Mouse (Mus musculus): ENCODE data around the gene Sgpl1.
"Not testable (repeated sequence)": the region's sequence is repeated elsewhere in the genome, so short reads cannot be mapped to it uniquely, and the experiment has no call there.

Sgpl1 gene

DNA sequence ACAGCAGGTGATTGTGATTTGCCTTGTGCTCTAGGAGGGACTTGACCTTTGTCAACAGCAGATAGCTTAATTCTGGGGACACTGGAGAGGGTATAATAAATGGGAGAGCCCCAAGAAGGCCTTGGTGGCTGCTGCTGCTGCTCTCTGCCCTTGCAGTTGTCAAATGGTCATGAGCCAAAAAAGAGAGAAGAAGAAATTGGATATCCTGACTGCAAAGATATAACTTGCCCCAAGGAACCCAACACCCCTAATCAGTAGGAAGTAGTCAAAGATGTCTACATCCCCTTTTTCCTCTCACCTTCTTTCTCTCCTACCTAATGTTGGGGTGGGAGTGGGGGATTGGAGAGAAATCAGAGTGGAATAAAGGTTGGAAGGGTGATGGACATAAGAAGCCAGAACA, 4.6 kb upstream of the Sgpl1 start:
- DNase-seq: no peak

DNA sequence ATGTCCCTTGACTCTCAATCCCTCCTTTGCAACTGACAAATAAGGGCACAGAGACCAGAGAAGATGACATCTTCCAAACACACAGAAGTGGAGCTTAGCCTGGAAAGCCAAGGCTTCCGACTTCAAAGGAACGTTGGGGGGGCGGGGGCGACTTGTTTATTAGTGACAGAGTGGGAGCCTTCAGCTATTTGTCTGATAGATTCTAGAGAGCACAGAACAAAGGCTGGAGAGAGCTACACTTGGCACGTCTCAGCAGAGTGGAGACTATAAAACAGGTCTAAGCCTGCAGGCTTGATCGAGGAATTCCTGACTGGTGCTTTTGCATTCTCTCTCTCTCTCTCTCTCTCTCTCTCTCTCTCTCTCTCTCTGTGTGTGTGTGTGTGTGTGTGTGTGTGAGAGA, 3.1 kb upstream of the Sgpl1 start:
- no peak for DNase-seq

DNA sequence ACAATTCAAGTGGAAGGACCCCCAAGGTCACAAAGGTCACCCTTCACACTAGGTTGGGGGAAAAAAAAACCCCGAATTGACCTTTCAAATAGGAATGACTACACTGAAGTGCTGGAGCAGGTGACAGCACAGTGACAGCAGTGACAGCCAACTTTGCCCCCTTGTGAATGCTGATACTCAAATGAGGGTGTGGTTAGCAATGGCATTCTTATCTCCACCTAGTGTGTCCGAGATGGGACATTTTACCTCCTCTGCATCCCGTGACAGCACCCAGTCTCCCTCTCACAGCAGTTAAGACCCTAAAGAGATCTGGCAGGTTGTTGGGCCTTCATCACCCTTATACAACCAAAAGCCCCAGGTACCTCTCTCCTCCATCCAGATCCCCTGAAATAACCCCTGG, 2.0 kb upstream of the Sgpl1 start:
- no peak for DNase-seq

DNA sequence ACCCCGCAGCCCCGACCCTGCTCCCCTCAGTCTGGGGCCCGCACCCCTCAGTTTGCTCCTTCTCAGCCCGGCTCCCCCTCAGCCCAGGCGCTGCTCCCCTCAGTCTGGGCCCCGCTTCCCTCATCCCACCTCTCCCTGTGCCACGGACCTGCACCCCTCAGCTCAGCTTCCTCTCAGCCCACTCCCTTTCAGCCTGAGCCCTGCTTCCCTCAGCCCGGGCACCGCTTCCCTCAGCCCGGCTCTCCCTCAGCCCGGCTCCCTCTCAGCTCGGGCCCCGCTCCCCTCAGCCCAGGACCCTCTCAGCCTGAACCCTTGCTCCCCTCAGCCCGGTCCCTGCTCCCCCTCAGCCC, 721 bp downstream of the Sgpl1 start:
- DNase-seq: no peak

DNA sequence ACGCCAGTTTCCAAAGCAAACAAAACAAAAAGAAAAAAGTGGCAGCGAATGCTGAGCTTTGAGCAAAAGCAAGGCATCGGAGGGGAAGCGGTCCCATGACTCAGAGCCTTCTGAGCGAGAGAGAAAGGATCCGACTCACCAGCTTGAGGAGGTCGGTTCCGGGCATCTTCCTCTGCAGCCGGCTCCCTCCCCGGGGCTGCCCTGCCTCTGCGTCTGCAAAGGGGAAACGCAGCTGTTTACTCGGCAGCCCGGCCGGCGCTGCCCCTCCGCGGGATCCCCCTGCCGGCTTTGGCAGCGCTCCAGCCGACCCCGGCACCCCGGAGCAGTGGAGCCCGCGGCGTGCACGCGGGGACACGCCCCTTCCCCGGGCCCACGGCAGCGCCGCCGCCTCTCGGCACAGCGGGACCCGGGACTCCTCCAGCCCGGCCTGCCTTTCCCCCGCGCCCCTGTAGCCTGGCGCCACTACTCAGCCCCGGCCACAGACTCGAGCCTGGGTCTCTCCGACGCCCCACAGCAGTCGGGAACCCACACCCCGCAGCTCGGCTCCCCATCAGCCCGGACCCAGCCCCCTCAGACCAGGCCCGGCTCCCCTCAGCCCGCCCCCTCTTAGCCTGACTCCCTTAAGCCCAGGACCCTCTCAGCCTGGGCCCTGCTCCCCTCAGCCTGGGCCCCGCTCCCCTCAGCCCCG, 1.2 kb downstream of the Sgpl1 start:
- peak; percentile 42 for DNase-seq

DNA sequence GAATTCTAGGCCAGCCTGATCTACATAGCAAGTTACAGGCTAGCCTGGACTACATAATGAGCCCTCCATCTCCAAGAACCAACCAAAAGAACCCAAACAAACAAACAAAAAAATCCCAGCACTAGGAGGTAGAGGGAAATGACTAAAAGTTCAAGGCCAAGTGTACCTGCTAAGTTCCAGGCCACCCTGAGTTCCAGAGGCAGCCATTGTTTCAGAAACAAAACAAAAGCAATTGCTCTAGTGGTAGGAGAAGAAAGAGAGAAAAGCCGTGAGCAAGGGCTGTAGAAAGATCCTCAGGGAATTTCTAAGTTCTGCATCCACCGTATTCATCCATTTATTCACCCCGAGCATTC, 1.8 kb downstream of the Sgpl1 start:
- DNase-seq: no peak

DNA sequence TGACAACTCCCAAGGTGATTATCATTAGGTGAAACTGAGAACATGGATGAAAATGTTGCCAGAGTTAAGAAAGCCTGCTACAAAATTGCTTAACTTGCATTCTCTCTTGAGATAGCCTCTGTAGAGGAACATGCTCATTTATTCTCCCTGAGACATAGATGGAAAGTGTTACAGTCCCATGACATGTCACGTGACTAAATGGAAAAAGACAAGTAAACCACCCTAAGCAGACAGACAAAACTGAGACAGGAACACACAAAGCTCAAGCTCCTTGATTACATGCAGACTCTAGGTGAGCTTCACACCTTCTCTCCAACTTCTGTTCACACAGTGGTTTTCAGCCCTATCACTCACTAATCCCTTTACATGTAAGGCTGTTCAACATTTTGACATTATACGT, 4.2 kb downstream of the Sgpl1 start:
- no peak for DNase-seq

DNA sequence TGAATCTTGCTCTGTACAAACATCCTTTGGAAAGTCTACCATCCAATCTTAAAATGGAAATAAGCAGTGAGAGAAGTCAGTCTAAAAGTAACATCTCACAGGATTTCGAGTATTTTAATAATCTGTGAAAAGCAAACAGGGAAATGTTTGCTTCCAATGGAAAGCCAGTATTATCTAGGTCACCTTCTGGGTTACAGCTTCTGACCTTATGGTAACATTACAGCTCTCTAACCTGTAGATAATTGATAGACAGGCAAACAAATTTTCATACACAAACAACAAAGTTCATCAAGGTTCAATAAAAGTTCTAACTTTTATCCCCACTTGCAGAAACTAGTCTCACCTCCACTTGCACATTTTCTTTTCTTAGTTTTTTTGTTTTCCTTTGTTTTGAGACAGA, 9.9 kb downstream of the Sgpl1 start:
- DNase-seq: no peak

DNA sequence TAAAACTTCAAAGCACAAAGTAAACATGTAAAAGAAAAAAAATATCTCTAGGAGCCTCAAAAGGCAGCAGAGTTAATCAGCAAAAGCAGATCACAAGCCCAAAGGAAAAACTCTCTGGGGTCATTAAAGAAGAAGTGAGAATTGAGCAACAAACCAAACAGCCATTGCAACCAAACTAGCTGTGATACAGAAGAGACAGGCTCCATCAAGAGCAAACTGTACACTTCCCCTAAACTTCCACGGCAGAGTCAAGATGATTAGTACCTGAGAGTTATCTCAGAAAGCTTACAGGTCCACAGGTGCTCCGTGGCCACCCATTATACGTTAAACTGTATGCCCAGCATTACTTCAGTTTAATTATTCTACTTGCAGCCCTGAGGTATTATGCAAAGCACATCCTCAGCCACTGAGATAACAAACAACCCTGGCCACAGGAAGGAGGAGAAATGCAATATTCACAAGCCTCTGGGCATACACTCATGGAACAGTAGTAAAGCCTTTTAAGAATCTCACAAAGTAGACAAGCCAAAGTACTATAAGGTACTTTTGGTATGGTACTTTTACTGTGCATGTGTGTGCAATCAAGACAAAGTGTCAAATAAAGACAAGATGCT, 12.2 kb downstream of the Sgpl1 start:
- DNase-seq: no peak

DNA sequence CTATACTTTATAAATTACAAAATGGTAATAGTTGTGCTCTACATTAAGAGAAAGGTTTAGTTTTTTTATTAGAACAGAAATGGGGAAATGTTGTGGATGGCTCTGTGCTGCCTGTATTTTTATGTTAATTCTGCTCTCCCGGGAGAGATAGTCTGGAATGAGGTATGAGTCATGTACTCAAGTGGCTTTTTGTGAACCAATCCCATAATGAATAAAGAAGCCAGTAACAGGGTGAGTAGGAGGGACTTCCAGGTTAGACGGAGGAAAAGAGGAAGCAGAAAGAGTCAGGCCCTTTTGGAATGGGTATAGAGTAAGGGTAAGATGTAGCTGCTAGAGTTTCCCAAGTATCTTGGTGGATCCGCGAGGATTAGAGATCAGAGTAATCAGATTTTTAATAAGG, 13.5 kb downstream of the Sgpl1 start:
- DNase-seq: no peak

DNA sequence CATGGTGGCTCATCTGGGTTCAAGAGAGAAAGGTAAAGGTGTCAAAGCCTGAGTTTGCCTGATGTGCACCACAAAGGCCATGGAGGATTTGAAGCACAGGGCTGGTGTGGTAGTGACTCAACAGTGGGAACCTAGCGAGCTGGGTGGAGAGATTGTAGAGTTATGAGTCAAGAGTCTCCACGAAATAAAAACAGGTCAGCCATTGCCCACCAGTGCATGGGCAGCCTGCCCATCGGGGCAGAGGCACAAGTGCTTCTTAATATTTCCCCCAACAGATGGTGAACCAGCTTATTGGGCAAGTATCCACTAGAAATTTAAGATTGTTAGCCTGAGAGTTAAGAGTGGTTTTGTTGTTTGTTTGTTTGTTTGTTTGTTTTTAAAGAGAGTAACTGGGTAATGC, 16.5 kb downstream of the Sgpl1 start:
- DNase-seq: peak; percentile 51

DNA sequence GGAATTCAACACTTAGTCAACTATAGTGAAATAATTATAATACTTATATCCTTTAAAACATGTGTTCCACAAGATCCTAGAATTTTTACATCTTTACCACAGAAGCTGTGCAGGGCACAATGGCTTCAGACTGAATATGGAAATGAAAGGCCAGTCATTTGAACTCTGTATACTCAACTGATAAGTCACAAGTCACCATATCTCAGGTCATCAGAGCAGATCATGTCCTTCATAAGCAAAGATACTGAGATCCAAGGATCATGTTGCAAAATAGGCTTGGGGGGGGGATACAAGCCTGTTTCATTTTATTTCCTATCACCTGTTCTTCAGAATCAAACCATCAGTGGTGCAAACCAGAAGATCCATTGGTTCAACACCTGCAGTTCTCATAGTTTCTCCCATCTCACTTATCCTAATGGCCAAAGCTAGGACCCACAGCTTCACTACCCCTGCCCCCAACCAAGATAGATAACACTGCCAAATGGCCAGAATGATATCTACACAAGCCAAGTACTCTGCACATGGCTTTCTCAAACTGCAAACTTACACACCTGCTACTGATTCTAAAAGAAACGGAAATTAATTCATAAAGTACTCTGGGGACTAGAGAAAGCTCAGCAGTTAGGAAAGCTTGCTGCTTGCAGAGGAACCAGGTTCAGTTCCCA, 18.7 kb downstream of the Sgpl1 start:
- DNase-seq: no peak

DNA sequence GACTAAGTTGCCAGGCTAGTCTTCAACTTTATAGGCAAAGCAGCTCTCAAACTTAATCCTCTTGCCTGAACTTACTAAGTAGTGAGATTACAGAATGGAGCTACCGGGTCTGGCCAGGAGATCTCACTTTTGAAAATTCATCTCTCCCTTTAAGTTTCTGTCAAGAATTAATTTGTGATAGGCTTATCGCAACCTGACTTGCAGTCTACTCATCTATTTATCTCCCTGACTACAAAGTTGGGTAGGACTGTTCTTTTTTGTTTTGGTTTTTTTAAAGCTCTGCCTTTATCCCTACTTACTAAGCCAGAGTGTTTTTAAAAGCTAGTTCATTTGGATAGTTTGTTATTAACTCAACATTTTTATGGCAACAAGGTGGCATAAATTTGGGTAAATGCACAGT, 23.0 kb downstream of the Sgpl1 start:
- no peak for DNase-seq

DNA sequence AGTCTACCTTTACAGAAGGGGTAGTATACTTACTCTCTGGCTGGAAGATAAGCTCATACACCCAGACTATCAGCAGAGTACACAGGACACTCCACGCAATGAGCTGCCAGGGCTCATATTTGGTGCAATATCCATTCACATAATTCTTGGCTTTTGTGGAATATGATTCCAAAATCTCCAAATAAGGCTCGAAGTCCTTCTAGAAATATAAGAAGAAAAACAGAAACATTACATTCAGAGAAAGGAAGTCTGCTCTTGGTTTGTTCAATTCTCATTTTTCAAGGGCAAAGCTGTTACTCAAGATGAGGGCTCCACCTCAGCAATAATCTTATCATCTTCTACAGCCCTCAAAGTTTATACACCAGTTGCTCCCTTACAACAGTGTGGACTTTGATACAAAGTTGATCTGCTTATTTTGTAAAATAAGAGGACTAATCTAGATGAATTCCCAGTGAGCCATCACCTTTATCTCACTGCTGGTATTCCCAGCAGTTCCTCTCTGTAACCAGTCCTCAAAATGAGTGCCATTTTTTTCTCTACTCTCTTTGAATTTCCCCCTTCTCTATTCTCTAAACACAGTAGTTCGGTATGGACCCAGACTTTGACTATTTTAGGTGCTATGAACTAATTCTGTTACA, 24.1 kb downstream of the Sgpl1 start:
- no peak for DNase-seq

DNA sequence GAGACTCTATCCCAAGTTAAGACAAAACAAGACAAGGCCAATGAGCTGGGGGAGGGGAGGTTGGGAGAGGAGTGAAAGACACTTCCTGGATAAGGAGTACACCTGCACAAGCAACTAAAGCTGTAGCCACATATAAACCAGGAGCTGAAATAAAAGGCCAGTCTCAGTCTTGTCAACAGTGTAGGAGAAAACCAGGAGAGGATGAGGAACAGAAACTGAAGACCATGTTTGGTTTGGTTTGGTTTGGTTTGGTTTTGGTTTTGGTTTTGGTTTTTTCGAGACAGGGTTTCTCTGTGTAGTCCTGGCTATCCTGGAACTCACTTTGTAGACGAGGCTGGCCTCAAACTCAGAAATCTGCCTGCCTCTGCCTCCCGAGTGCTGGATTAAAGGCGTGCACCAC, 25.8 kb downstream of the Sgpl1 start:
- not testable (repeated sequence) for DNase-seq

DNA sequence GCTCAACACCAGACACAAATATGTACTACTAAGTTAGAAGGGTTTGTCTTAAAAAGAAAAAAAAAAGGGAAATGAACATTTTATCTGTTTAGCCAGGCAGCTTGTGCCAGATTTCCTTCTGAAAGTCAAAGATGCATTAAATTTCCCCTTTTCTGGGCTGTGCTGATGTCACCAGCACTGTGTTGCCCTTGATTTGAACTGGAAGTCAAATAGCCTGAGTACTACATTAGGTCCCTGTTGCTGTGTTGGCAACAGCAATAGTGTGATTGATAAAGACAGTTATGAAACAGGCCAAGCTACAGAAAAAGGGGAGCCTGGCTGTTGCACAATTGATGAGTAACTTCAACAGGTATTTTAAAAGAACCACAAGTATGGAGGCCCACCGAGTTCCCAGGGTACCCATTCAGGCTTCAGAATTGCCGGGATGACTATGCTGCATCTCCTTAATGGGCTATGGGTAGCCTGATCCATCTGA, 33.2 kb downstream of the Sgpl1 start:
- no peak for DNase-seq

DNA sequence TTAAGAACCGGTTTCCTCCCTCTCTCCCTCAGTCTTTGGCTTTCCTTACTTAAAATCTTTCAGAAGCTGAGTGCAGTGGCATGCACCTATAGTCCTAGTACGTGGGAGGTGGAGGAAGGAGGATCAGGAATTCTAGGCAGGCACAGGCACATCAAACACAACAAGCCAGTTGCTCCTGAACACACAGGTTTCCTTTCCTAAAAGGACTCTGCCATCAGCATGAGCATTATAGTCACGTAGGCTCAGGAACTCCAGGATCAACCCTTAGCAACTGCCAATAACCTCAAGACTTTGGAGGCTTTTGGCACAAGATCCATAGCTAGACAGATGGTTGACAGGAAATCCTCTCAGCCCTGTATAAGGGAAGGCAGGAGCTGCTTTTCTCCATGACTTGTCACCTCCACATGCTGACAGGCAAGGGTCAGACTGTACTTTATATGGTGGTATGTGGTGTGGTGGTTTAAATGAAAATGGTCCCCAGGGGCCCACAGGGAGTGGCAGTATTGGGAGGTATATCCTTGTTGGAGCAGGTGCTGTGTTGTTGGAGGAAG, 43.9 kb downstream of the Sgpl1 start:
- peak; percentile 83 for DNase-seq

DNA sequence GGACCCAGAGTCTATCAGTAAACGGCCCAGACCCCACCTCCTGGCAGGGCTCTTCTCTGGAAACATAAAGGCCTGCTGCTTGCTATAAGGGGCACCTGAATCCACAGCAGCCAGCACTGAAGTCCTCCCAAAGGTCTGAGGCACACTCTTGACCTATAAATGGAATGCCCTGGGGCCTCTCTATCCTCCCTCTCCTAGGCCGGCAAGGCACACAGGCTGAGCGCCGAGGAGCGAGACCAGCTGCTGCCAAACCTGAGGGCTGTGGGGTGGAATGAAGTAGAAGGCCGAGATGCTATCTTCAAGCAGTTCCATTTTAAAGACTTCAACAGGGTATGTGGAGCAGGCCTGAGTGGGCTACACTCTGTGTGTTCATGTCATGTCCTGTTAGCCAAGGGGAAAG, 55.6 kb downstream of the Sgpl1 start:
- DNase-seq: no peak

DNA sequence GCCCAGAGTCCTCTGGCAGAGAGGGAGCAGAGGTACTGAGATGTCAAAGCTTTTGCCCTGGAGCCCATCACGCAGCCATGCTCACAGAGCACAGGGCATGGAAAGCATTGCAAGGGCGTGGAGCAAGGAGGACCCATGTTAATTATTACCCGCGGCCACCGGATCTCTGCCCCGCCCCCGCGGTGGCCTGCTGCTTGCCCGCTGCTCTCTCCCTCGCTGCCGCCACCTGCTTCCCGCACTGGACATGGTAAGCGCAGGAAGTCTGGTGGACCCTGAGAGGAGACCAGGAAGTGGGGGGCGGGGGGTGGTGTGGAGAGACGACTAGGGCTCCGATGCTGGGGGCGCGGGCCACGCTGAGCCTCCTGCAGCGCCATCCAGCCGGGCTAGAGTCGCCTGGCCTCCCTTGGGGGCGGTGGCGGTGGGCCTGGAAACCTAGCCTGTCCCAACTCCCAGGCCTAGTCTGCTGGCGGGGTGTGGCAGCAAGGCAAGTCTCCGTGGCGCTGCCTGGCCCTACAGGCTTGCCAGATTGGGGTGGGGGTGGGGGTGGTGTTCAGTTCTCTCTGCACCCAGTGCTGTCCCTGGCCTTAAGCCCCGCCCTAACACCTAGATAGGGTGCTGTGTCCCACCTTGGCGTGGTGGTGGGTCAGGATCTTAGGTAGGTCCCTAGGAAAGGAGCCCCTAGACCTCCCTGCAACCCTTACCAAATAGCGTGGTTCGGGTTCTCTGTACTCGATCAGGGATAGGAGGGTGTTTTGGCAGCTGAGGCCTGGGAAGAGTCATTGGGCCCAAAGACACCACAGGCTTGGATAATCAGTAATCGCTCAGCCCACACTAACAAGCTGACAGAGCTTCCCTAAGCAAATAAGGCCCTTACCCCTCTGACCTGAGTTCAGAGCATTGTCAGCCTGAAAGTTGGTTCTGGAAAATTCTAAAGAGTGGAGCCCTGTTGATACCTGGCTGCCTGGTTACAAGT, 58.0 kb downstream of the Sgpl1 start, which contains the start of gene Pcbd1:
Gene Pcbd1 (plus strand): TSS at position 162 of the 973 bp plus-strand sequence.
- DNase-seq: peak; percentile 51

DNA sequence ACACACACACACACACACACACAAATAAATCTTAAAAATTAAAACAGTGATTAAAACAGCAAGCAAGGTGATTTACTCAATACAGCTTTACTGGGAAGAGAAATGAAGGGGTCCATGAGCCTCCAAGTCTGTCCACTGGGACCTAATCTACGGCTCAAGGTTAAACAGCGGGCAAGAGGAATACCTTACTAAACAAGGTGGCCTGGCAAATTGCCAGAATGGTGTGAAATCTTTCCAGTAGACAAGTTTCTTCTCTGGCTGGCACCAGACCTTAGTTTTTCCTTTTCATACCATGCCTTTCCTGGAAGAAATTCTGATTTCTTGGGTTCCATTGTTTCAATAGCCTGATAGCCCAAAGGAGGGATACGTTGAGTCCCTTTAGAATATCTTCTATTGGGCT, 59.0 kb downstream of the Sgpl1 start:
- no peak for DNase-seq

DNA sequence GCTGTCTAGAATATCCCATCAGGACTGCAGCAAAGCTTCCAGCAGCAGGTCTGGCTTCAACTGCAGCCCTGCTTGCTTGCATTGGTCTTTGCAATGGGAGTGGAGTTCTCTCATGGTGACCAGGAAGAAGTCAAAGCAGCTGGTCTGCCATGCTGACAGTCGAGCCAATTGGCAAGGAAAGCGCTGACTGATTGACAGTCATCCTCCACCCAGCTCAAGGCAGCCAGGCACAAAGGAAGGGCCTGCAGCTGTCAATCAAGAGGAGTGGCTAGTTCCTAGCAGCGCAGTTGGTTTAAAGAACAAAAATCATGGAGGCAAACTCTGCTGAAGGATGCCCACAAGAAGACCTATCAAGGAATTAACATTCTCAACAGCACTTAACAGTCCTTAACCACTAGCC, 61.0 kb downstream of the Sgpl1 start:
- DNase-seq: no peak

DNA sequence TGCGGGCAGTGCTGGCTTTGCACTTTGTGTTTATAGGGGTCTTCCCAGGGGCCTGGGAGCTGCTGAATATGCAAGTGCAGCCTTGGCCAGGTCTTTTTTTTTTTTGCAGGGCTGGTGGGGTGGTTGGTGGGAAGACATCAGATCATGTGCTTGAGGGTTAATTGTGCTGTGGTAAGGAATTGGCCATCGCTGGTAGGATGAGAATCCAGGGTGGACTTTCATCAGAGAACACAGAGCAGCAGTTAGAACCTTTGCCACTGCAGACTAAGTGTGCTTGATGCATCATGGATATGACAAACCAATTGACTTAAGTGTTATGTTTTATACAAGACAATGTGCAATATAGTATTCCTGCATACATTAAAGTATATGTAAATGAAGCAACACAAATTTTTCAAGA, 62.1 kb downstream of the Sgpl1 start:
- DNase-seq: no peak

DNA sequence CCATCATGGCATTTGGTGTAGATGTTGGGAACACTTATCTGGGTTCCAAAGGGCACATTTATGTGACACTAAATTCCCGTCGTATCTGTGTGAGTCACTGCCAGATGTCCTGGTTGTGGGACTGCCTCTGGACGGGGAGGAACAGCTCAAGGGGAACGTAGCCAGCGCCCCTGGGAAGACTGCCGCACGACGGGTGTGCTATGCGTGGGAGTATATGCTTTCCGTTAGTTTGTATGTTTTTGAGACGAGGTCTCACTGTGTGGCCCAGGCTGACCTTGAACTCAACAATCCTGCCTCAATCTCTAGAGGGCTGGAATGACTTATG, 66.6 kb downstream of the Sgpl1 start:
- DNase-seq: no peak
